Mouse (Mus musculus) midbrain, postnatal 0 days (tissue): ENCODE results near the gene Atp5g1. TPM values are rescaled to one million over a fixed set of nuclear protein-coding genes. Genes with fewer than 3 reads are reported as not detected.

Experiments used
- ATAC-seq: fragments of 200-750 bp; cut with Nextera tagmentation; 2 replicates; pipeline ENCODE4 v1.8.0; 2017; ENCODE audit warnings: moderate number of reproducible peaks, mild to moderate bottlenecking, moderate TSS enrichment, moderate library complexity; ENCODE audit not compliant: low FRiP score
- DNase-seq: peaks from one replicate; pipeline ENCODE4 v3.0.0-alpha.2; 2015; ENCODE audit warnings: low spot score
- H3K27ac ChIP-seq: fragments of 300-500 bp; sonication (generic); 2 replicates; pipeline ENCODE4 v1.5.1; 2014; ENCODE audit warnings: low read depth, mild to moderate bottlenecking, low read length, mixed read lengths
- H3K27me3 ChIP-seq: fragments of 300-500 bp; sonication (generic); 2 replicates; pipeline ENCODE4 v1.6.1; 2014; ENCODE audit warnings: low read length, control low read depth, mixed read lengths; ENCODE audit not compliant: insufficient read depth
- H3K36me3 ChIP-seq: fragments of 300-500 bp; sonication (generic); 2 replicates; pipeline ENCODE4 v1.6.1; 2014; ENCODE audit warnings: low read length, control low read depth, mixed read lengths; ENCODE audit not compliant: insufficient read depth
- H3K4me1 ChIP-seq: fragments of 300-500 bp; sonication (generic); 2 replicates; pipeline ENCODE4 v1.6.1; 2014; ENCODE audit warnings: mild to moderate bottlenecking, control low read depth, antibody characterized with exemption, low read length, mixed read lengths; ENCODE audit not compliant: insufficient read depth
- H3K4me2 ChIP-seq: fragments of 300-500 bp; sonication (generic); 2 replicates; pipeline ENCODE4 v1.6.1; 2014; ENCODE audit warnings: low read depth, mild to moderate bottlenecking, low read length, mixed read lengths; ENCODE audit not compliant: poor library complexity, severe bottlenecking
- H3K4me3 ChIP-seq: fragments of 300-500 bp; sonication (generic); 2 replicates; pipeline ENCODE4 v1.5.1; 2014; ENCODE audit warnings: low read depth, mild to moderate bottlenecking, low read length, moderate library complexity
- H3K9ac ChIP-seq: fragments of 300-500 bp; sonication (generic); replicated peaks from 2 replicates; pipeline ENCODE4 v1.6.1; 2014; ENCODE audit warnings: mild to moderate bottlenecking, low read length, moderate library complexity, mixed read lengths; ENCODE audit not compliant: poor library complexity, severe bottlenecking
- H3K9me3 ChIP-seq: fragments of 300-500 bp; sonication (generic); 2 replicates; pipeline ENCODE4 v1.6.1; 2016; ENCODE audit warnings: low read length, control low read depth
- CTCF ChIP-seq: IDR thresholded peaks from 2 replicates; pipeline ENCODE4 v1.5.1; 2016; ENCODE audit warnings: antibody characterized with exemption, mild to moderate bottlenecking
- WGBS: fragments of 180-500 bp; shearing (Covaris S2); extraction: QIAGEN DNeasy Blood & Tissue Kit; methylation state at CpG from one replicate; pipeline ENCODE4 v1.1.7; 2014; 5-methylcytosine and 5-hydroxymethylcytosine counted together
- polyA plus RNA-seq: library from polyadenylated mRNA; unstranded; fragments of >200 nt; fragmentation: Nextera tagmentation; extraction: Ambion mirVana; gene quantifications from 2 replicates; pipeline ENCODE4 v1.2.1, GENCODE M21; 2015
- total RNA-seq: library from RNA; depleted of rRNA; stranded (reverse); fragments of >200 nt; gene quantifications from 2 replicates; pipeline ENCODE4 v1.2.3, GENCODE M21; 2014

Gene Atp5g1
- total and polyA plus RNA-seq, 2 experiments from 2014 or later, result 710 to 984 TPM

DNA sequence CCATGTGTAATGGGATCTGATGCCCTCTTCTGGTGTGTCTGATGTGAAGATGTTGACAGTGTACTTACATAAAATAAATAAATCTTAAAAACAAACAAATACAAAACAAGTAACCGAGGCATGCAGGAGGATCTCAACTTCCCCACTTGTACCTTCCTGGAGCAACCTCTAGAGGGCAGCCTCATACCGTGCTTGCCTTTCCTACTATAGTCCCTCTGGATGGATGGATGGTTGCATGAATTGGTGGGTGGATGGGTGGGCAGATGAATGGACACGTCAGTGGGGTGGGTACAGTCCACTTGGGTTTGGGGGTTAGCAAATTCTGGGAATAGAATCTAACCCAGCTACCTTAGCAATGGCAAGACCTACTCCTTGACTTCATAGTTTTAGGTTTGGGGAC is 17.9 kb upstream of the Atp5g1 start:
- Histone ChIP-seq H3K9me3 (no peaks in the 10 kb centered on the region), H3K36me3 (no peaks in the 10 kb centered on the region), H3K4me3 (no peak overlapping the region), H3K27ac (no peak overlapping the region), H3K27me3 (no peaks in the 10 kb centered on the region), H3K4me1 (no peaks in the 10 kb centered on the region), H3K9ac (no peak overlapping the region), H3K4me2 (no peak overlapping the region)
- TF ChIP-seq CTCF, result peak; percentile 77
- 14% methylated on average over 3 of the region's 3 CpGs for WGBS
- DNase-seq (peak; percentile 31), ATAC-seq (no peak)

DNA sequence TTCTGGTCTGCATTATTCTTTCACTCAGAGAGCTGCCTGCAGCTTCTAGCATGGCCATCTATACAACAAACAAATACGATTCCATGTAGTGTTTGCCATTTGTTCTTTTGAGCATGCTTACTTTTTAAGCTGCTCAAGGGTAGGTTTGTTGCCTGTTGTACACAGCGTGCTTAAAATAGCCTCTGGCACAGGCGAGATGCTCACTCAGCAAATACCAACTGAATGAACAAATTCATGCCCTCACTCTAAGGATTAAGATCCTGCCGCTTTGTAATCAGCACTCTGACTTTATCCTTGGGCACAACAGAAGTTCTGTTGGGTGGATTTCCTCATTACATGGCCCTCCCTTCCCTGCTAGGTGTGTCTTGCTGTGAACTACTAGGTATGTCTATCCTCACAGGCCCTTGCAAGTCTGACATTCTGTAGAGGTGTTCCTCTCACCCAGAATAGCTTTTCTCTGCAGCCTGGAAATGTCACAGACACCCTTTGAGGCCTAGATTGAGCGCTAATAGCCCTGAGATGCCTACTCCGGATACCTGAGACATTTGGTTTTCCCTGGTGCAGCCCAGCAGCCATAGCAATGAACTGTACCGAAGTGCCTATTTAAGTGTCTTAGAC is 17.3 kb upstream of the Atp5g1 start:
- H3K27me3 ChIP-seq, result no peaks in the 10 kb centered on the region
- DNase-seq (no peak), ATAC-seq (no peak)
- H3K4me3 ChIP-seq, result no peak overlapping the region
- H3K9ac ChIP-seq, result no peak overlapping the region
- no peak overlapping the region for H3K27ac ChIP-seq
- WGBS, result 41% methylated on average over 7 of the region's 7 CpGs
- no peaks in the 10 kb centered on the region for H3K9me3 ChIP-seq
- no peaks in the 10 kb centered on the region for H3K36me3 ChIP-seq
- no peak overlapping the region for H3K4me2 ChIP-seq
- no peaks in the 10 kb centered on the region for H3K4me1 ChIP-seq
- TF ChIP-seq CTCF, result no peak

DNA sequence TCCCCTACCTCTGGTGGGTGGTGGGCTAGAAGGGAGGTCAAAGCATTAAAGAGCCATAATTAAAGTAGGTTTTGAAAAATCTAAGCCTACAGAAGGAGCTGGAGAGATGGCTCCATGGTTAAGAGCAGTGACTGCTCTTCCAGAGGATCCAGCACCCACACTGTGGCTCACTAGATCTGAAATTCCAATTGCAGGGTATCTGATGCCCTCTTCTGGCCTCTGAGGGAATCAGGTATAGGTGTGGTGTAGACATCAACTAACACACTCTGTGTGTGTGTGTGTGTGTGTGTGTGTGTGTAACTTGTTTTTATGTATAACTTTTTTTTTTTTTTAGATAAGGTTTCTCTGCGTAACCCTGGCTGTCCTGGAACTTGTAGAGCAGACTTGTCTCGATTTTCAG is 15.6 kb upstream of the Atp5g1 start:
- Histone ChIP-seq H3K9ac (no peak overlapping the region), H3K27me3 (no peaks in the 10 kb centered on the region), H3K4me2 (no peak overlapping the region), H3K4me3 (no peak overlapping the region), H3K9me3 (no peaks in the 10 kb centered on the region), H3K4me1 (no peaks in the 10 kb centered on the region), H3K27ac (no peak overlapping the region), H3K36me3 (no peaks in the 10 kb centered on the region)
- ATAC-seq, result no peak
- WGBS, result 56% methylated on average over 2 of the region's 2 CpGs
- TF ChIP-seq CTCF, result peak; percentile 51
- DNase-seq, result no peak

DNA sequence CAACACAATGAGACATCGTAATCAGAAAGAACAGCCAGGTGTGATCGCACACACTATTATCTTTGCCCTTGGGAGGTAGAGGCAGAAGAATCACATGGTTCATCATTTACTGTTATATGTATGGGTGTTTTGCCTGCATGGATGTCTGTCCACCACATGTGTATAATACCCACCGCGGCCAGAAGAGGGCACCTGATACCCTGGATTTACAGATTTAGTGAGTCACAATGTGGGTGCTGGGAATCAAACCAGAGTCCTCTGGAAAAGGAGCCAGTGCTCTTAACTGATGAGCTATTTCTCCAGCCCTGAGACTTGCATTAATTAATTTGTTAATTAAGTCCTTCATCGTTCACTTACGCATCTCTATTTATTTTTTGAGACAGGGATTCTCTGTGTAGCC is 12.5 kb upstream of the Atp5g1 start:
- Histone ChIP-seq H3K4me1 (no peaks in the 10 kb centered on the region), H3K9ac (no peak overlapping the region), H3K27me3 (no peaks in the 10 kb centered on the region), H3K9me3 (no peaks in the 10 kb centered on the region), H3K4me3 (no peak overlapping the region), H3K4me2 (no peak overlapping the region), H3K36me3 (no peaks in the 10 kb centered on the region), H3K27ac (no peak overlapping the region)
- DNase-seq, result no peak
- no peak for TF ChIP-seq CTCF
- 93% methylated on average over 6 of the region's 6 CpGs for WGBS
- no peak for ATAC-seq

DNA sequence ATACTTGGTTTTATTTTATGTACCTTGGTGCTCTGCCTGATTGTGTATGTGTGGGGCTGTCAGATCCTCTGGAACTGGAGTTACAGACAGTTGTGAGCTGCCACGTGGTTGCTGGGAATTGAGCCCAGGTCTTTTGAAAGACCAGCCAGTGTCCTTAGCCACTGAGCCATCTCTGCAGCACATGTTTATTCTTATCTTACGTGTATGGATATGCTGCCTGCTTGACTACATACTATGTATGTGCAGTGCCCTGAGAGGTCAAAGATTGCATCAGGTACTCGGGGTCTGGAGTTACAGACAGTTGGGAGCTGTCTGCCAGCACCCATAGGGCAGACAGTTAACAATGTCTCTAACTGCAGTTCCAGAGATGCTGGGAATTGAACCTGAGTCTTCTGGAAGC is 7.2 kb upstream of the Atp5g1 start:
- Histone ChIP-seq H3K27ac (no peak overlapping the region), H3K27me3 (no peaks in the 10 kb centered on the region), H3K36me3 (no peaks in the 10 kb centered on the region), H3K9ac (no peak overlapping the region), H3K9me3 (no peaks in the 10 kb centered on the region), H3K4me2 (no peak overlapping the region), H3K4me3 (no peak overlapping the region), H3K4me1 (no peaks in the 10 kb centered on the region)
- no peak for TF ChIP-seq CTCF
- ATAC-seq, result no peak
- DNase-seq, result no peak
- WGBS, result 69% methylated on average over 3 of the region's 3 CpGs

DNA sequence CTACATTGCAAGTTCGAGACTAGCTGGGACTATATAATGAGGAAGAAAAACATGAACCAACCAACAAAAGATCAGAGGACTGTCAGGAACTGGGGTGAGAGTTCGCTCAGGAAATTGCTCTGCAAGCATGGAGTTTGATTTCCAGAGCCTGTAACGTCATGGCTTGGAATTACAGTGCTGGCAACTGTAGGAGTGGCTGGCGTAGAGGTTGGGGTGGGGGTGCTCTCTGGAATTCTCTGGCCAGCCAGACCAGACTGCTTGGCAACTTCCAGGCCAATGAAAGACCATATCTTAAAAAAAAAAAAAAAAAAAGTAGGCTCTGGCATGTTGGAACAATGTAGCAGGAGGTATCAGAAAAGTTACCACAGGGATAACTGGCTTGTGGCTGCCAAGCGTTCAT is 5.3 kb upstream of the Atp5g1 start:
- H3K9me3 ChIP-seq, result no peaks in the 10 kb centered on the region
- no peaks in the 10 kb centered on the region for H3K4me1 ChIP-seq
- no peak overlapping the region for H3K4me3 ChIP-seq
- no peak for DNase-seq
- no peak overlapping the region for H3K4me2 ChIP-seq
- H3K27me3 ChIP-seq, result no peaks in the 10 kb centered on the region
- no peaks in the 10 kb centered on the region for H3K36me3 ChIP-seq
- ATAC-seq, result no peak
- TF ChIP-seq CTCF, result no peak
- no peak overlapping the region for H3K9ac ChIP-seq
- 77% methylated on average over 5 of the region's 5 CpGs for WGBS
- H3K27ac ChIP-seq, result no peak overlapping the region
